Mouse (Mus musculus): ENCODE measurements around the gene Cyfip2. TPM values are rescaled to one million over a fixed set of nuclear protein-coding genes. Genes with fewer than 3 reads are reported as not detected.

Cyfip2 gene
- total RNA-seq, 2 experiments from 2014 or later, result 362 to 381 TPM

DNA sequence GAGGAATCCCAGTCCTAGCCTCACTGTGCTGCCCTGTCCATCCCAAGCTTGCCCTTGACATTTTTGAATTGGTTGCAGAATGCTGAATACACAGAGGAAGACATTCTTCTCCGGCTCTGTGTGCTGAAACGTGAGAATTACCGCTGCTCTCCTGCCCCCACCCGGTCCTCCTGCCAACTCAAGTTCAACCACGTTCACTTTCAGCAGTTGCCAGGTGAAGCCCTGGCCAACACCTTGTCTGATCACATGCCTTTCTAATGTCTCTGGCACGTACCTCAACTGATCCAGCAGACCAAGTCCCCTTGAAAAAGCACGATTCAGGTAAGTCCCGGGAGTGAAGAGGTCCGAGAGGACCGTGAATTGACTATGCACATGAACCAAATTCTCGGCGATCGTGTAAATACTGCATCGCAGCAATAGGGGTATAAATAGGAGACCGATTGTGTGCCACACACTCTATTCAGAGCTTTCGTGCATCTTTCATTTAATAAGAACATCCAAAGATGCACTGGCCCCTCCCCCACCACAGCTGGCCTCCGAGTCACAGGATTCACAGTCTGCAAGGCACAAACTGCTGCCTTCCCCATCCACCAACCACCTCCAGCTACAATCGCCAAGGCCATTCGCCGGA is 3.4 kb downstream of the Cyfip2 start:
- peak in 1 of 2 experiments; percentile 41 for DNase-seq (ENCODE audit: low spot score in 2 of 2)

DNA sequence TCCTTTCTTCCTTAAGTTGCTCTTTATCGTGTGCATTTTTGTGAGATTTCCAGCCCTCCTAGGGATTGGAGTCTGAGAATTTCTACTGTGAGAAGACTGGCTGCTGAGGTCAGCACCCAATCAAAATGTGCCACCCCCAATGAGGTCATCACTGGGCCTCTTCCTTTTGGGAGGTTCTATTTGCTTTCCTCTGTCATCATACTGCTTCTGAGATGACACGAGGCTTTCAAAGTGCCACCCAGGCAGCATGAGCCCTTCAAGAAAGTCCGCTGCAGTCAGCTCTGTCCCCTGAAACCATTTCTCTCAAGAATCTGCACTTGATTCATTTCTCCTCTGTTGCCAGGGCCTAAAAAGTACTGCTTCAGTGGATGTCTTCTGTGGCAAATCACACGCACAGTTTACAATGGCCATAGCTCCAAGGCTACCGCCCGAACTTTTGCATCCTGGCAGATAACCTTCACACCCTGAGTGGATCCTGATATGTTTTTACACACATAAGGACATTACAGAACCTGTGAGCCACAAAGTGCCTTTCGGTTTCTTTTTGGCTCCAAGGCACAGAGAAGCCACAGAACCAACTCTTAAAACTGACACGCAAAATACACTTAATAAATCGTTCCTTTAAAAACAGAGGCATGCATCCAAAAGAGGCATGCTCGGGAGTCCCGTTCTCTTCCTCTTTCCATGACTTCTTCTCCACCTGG is 4.2 kb downstream of the Cyfip2 start:
- DNase-seq (ENCODE audit: low spot score in 2 of 2), result no peak

DNA sequence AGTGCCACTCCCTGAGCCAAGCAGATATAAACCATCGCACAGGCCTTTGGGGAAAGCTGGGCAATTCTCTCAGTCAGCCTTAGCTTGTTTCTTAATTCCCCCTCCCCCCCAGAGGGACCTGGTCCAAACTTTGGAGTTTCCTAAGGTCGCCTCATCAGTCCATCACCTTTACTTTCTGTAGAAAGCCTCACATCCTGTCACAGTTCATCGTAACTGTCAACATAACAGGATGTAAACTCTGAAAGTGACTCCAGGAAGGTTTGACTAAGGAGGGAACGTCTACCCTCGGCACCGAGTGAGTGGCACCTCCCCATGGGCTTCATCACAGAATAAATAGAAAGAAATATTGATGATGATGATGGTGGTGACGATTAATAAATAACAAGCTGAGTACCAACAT is 4.9 kb downstream of the Cyfip2 start:
- no peak for DNase-seq (ENCODE audit: low spot score in 2 of 2)

DNA sequence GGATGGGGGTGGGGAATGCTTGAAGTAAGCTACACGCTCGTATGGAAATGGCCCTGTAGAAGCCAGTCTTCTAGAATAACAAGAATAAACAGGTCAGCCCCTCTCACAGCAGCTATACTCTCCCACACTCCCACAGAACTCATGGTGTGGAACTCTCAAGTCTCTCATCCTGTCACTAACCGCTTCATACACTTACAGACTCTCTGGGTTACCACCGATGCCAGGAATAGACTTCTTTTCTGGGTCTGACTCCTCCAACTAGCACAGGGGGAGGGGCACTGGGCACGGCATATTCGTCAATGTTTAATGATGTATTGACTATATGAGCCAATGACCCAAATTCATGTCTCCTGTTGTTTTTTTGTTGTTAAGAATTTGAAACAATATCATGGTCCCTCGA is 5.9 kb downstream of the Cyfip2 start:
- no peak for DNase-seq (ENCODE audit: low spot score in 2 of 2)

DNA sequence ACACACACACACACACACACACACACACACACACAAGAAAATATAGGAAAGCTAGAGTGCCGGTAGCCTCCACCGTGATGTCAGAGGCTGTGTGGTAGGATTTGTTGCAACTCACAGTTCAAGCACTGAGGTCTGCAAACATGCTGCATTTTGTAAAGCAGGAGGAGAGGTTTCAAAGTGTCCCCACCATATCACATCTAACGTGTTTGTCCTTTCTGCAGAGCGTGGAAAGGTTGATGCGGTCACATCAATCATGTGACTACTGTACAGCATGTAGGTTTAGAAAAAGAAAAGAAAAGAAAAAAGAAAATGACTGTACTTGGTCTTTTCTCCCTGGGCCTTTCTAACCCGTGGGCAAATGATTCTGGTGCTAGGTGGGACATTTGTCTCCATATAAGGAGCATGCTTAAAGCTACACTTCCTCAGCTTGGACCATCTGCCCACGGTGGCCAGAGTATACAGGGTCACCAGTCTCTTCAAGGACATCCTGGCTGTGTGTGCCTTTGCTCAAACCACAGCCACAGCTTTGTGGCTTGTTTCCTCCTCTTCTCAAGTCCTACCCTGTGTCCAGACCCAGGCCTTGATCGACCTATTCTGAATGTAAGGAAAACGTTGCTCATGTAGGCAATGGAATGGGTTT is 6.7 kb downstream of the Cyfip2 start:
- DNase-seq (ENCODE audit: low spot score in 2 of 2), result no peak

DNA sequence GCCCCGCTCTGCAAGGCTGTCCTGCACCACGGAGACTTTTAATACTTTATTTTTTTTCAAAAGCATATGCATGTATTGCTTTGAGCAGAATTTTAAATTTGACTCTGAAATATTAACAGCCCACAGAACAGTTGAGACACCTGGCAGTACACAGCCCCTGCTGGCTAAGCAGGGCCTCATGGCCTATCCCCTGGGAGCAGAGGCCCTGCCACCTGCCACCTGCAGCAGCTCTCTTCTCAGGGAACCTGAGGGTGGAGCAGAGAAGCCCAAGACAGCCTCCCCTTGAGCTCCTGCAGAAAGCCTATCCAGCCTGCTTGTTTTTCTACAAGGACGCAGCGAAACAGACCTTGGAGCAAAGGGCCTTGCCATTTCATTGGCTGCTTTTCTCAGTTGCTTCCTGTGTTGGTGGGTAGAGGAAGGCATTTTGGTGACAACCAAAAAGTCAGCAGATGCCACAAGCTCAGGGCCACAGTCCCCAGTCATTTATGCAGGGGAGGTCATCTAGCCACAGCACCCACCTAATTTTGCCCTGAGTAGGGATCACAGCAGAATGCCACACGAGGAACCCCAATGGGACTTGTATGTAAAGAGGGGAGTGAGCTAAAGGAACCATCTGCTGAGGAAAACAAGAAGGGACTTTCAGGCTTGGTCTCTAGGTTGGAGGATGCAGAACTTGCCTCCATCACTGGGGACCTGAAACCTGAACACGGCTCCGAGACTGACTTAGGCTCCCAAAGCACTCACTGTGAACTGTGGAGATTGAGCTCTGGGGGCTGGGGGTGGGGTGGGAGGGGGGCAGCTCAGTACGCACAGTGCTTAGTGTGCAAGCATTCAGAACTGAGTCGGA is 7.6 kb downstream of the Cyfip2 start:
- no peak for DNase-seq (ENCODE audit: low spot score in 2 of 2)

DNA sequence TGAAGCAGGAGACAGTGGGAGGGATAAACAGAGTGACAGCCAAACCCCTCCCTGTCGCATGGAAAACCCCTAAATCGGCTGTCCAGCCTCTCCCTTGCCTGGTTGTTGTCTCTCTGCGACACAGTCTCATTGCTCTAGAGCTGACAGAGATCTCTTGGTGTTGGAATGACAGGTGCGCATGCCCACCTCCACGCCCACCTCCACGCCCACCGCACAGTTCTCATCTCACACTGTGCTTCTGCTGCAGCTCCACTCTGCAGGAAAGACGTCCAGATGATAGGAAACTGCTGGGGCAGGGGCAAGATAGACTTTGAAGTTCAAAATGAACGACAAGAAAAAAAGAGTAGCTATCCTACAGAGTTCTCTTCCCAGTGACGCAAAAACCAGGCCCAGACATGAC is 8.6 kb downstream of the Cyfip2 start:
- DNase-seq (ENCODE audit: low spot score in 2 of 2), result no peak

DNA sequence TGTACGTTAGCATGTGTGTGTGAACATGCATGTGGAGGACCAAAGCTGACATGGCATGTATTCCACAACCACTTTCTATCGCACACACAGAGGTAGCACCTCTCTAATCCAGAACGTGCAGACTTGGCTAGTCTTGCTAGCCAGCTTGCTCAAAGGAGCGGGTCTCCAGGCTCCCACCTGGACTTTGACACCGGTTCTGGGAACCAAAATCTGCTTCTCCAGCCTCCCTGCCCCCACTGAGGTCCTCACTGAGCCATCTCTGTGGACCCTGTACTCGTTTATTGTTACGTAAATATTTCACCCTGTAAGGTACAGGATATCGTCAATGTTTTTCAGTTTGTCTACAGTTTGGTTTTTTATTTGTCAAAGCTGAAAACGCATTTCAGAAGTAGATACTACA is 10.2 kb downstream of the Cyfip2 start:
- DNase-seq (ENCODE audit: low spot score in 2 of 2), result no peak

DNA sequence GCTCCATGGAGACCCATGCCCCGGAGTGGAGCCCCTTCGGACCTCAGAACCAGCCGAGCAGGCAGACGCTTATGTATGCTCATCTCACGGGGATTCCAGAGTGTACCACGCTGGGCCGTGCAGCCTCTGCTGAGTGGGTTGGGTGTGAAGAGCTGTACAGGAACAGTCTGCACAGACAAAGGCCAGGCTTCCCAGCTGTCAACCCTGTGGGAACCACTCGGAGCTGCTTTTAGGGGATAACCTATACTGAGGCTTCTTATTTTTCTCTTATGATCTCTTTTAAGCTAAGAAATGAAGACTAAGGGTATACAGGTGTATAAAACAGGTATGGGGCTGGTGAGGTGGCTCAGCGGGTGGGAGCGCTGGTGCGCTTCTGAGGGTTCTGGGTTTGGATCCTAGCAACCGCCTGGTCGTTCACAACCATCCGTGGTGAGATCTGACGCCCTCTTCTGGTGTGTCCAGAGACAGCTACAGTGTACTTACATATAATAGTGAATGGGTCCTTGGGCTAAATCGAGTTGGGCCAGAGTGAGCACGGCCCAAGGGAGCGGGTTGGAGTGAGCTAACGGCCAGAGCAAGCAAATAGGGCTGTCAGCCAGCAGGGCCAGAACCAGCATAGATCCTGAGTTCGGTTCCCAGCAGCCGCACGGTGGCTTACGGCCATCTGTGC is 10.9 kb downstream of the Cyfip2 start:
- DNase-seq (ENCODE audit: low spot score in 2 of 2), result no peak

DNA sequence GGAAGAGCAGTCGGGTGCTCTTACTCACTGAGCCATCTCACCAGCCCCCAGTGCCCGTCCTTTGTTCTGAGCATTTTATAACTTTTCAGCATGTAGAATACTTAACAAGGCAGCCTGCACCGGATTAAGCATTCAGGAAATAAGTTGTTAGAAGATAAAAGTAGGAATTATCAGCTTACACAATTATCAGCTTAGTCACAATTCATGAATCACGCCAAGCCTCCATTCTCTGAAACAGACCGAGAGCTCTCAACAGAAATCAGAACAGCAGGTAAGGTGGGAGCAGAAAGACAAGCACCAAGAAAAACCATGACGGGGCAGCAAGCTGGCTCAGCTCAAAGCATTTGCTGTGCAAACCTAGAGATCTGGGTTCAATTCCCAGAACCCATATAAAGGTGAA is 12.8 kb downstream of the Cyfip2 start:
- DNase-seq (ENCODE audit: low spot score in 2 of 2), result no peak

DNA sequence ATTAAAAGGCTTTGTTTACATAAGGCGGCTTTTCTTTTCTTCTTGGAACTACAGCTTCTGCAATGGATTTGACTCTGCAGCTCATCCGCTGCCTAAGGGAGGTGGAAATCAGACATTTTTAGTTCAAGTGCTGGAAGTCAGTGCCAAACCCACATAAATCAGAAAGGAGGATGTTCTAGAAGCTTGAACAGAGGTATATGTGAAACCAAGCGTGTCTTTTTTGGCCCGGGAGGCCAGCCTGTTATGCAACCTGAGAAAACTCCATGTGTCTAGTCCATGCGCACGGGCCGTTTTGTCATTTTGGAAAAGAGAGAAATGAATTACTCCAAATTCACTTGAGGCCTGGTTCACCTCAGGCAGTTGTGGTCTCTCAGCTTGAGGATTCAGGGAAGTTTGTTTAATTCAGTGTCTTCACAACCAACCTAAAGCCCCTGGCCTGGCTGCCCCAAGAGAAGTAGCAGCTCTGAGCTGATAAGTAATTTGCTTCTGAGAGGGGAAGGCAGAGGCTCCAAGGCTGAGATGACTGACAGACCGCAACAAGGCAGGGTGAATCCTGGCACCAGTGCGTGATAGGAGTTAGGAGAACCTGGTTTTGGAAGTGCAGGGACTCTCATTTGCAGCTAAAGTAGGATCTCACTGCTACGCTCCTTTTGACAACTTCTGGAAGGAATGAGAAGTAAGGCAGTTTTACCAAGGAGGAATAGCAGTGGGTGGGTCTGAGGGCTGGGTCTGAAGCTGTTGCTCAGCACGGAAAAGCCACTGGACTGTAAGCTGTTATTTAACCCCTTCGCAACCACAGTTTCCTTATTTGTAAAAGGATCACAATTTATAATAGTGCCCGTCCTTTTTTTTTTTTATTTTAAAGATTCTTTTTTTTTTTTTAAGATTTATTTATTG is 13.5 kb downstream of the Cyfip2 start:
- DNase-seq (ENCODE audit: low spot score in 2 of 2), result no peak

DNA sequence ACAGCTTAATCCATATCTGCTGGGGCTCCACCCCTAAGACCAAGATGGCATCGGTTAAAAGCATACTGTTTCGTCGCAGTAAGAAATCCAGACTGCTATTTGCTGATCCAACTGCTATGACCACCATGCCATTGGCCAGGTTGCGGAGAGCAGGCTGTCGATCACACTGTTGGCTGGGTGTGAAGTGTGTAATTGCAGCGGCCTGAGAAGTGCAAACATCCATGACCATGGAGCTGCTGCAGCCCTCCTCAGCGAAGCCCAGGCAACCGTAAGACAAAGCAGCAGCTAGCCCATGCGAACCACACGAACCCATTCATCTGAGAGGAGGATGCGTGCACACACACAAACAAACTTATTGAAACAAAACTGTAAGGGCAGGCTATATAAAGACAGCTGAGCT is 18.3 kb downstream of the Cyfip2 start:
- DNase-seq (ENCODE audit: low spot score in 2 of 2), result no peak

DNA sequence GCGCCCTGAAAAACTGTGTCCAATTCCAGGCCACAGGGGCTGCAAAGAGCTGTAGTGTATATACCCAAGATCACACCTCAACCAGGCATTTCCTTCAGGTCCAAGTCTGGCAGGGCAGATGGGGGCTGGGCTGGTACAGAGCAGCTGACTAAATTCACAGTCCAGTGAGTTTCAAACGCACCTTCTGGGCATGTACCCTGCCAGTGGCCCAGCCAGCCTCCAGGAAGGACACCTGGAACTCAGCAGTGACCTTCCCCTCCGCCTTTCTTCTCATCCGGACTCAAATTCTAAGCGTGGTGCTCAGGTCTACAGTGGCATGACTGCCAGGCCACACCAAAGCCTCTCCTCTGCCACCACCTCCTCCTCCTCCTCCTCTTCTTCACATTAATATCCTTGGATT is 19.2 kb downstream of the Cyfip2 start:
- no peak for DNase-seq (ENCODE audit: low spot score in 2 of 2)

DNA sequence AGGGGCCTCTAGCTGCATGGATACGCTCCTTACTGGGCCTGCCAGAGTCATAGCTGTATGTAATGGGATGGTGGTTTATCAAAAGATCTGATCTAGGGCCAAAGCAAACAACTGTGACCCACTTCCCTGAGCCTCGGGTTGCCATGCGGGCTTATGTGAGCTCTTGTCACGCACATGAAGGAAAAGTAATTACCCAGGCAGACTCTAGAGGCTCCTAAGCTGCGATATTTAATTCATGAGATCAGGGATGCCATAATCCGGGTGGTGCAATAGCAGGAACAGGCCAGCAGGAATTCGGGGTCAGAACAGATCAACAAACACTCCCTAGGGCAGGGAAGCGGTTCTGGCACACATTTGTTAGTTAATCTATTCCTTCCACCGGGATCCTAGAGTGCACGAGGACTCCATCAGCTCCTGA is 21.7 kb downstream of the Cyfip2 start:
- no peak for DNase-seq (ENCODE audit: low spot score in 2 of 2)

DNA sequence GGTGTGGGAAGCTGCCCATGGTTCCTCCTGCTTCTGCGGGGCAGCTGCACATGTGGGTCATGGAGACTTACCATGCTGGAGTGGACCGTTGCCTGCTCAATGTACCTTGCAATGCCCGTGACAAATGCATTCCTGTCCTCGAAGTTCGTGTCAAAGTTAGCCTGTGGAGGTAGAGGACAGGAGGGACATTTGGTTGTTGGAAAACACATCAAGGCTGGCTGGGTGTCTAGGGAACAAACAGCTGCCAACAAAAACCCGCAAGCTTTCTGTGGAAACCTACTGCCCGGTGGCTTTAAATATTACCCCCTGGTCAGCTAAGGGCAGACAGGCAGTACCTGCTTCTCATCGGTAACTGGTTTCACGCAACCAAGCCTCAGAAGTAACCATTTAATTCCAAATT is 23.1 kb downstream of the Cyfip2 start:
- no peak for DNase-seq (ENCODE audit: low spot score in 2 of 2)

DNA sequence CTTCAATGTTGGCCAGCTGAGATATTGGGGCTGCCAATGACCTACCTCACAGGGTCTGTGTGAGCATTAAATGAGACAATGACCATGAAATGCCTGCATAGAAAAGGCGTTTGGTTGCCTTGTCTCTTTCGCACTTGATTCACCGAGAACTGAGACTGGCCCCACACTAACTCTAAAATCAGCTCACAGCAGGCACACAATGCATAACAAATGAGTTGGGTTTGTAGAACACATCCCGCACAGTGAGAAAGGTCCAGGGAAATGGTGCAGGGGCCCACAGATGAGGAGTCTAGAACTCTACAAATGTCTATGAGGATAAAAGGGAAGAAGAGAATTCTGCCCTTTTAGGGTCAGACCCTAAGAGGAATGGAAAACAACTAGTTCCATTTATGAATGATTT is 23.6 kb downstream of the Cyfip2 start:
- no peak for DNase-seq (ENCODE audit: low spot score in 2 of 2)

DNA sequence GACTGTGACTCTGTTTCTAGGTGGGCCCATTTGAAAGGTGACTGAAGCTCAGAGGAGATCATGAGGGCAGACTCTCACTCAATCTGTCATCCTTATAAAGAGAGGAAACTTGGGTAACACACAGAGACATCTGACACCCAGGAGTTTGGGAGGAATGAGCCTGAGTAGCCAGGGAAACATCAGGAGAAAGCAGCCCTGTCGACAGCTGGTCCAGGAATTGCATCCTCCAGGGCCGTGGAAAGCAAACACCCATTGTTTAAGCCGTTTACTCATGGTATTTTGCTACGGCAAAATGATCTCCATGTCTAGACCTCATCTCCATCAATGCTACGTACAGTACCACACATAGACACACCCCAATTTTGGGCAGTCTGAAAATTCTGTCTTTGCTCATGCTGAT is 24.6 kb downstream of the Cyfip2 start:
- DNase-seq (ENCODE audit: low spot score in 2 of 2), result no peak

DNA sequence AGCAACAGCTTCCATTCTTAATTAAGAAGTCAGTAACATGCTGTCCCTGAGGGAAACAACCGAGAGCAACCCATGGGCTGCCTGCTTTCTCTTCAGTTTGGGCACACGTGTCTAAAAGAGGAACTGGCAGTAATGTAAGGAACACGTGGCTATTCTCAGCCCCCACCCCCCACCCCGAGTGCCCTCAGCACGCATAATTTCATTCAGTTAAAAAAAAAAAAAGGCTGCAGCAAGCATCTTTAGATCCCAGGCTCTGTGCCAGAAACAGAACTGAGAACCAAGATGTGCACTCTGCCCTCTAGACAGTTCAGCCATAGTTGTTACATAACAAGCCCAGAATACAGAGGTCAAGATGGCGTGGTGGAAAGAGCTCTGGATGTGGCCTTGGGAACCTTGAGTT is 25.9 kb downstream of the Cyfip2 start:
- DNase-seq (ENCODE audit: low spot score in 2 of 2), result no peak

DNA sequence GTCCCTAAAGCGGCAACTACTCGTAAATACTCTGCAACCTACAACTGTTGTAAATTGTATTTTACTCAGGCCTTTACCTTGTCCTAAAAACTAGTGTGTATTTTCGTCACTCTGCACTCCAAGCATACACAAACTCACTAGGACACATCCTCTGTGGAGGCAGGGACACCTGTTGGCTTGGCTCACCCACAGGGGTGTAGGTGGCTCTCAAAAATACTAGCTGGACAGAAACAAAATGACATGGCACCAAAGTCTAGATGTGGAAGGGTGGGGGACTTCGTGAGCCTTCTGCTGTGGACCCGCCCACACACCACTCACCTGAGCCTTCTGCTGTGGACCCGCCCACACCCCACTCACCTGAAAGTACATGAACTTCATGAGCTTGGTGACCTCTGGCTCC is 28.9 kb downstream of the Cyfip2 start:
- DNase-seq (ENCODE audit: low spot score in 2 of 2), result no peak

DNA sequence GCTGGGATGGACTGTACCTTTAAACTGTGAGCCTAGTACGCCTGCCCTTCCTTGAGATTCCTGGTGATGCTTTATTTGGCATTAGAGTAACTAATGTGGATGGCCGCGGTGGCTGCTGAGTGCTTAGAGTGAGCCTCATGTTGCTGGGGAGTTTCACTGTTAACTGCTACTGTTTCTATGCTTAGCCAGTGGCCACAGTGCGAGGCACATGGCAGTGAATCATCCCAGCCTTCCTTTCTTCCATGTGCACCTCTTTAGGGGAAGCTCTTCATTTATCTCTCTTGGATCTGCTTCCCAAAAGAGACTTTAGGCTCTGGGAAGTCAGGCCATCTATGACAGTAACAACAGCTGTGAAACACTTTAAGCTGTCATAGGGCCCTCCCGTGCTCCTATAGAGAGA is 30.0 kb downstream of the Cyfip2 start:
- DNase-seq (ENCODE audit: low spot score in 2 of 2), result no peak
